Mouse (Mus musculus) embryonic facial prominence, embryonic 11.5 days (tissue): ENCODE data around the gene Rasa2. TPM values are rescaled to one million over a fixed set of nuclear protein-coding genes. Genes with fewer than 3 reads are reported as not detected.
"Not testable (repeated sequence)": the region's sequence is repeated elsewhere in the genome, so short reads cannot be mapped to it uniquely, and the experiment has no call there.

ENCODE experiments used
- ATAC-seq: fragments of 200-750 bp; cut with Nextera tagmentation; replicated peaks from 2 replicates; pipeline ENCODE4 v1.8.0; 2017; ENCODE audit warnings: low read depth; ENCODE audit not compliant: insufficient number of reproducible peaks, low FRiP score, low TSS enrichment
- DNase-seq: peaks from one replicate; pipeline ENCODE4 v3.0.0-alpha.2; 2015; ENCODE audit warnings: low spot score
- H3K27ac ChIP-seq: fragments of 300-500 bp; sonication (generic); replicated peaks from 2 replicates; pipeline ENCODE4 v1.5.1; 2014; ENCODE audit warnings: mild to moderate bottlenecking, low read depth, low read length, control low read depth
- H3K27me3 ChIP-seq: fragments of 300-500 bp; sonication (generic); 2 replicates; pipeline ENCODE4 v1.6.1; 2014; ENCODE audit warnings: mild to moderate bottlenecking, low read length, moderate library complexity, mixed read lengths; ENCODE audit not compliant: control insufficient read depth, insufficient read depth
- H3K36me3 ChIP-seq: fragments of 300-500 bp; sonication (generic); replicated peaks from 2 replicates; pipeline ENCODE4 v1.6.1; 2014; ENCODE audit warnings: low read depth, mild to moderate bottlenecking, low read length, moderate library complexity, mixed read lengths; ENCODE audit not compliant: control insufficient read depth, insufficient read depth
- H3K4me1 ChIP-seq: fragments of 300-500 bp; sonication (generic); 2 replicates; pipeline ENCODE4 v1.6.1; 2014; ENCODE audit warnings: low read length, mixed read lengths; ENCODE audit not compliant: control insufficient read depth, insufficient read depth
- H3K4me2 ChIP-seq: fragments of 300-500 bp; sonication (generic); 2 replicates; pipeline ENCODE4 v1.6.1; 2014; ENCODE audit warnings: low read depth, mild to moderate bottlenecking, control low read depth, low read length, moderate library complexity
- H3K4me3 ChIP-seq: fragments of 300-500 bp; sonication (generic); 2 replicates; pipeline ENCODE4 v1.5.1; 2014; ENCODE audit warnings: low read depth, low read length, control low read depth
- H3K9ac ChIP-seq: fragments of 300-500 bp; sonication (generic); replicated peaks from 2 replicates; pipeline ENCODE4 v1.6.1; 2014; ENCODE audit warnings: mild to moderate bottlenecking, control low read depth, low read length
- H3K9me3 ChIP-seq: fragments of 300-500 bp; sonication (generic); replicated peaks from 2 replicates; pipeline ENCODE4 v1.6.1; 2016; ENCODE audit warnings: mild to moderate bottlenecking, low read length, inconsistent platforms, mixed read lengths; ENCODE audit not compliant: control insufficient read depth
- WGBS: fragments of 180-500 bp; shearing (Covaris S2); extraction: QIAGEN DNeasy Blood & Tissue Kit; methylation state at CpG from one replicate; pipeline ENCODE4 v1.1.7; 2014; 5-methylcytosine and 5-hydroxymethylcytosine counted together
- polyA plus RNA-seq: library from polyadenylated mRNA; unstranded; fragments of >200 nt; fragmentation: Nextera tagmentation; extraction: Ambion mirVana; gene quantifications from 2 replicates; pipeline ENCODE4 v1.2.1, GENCODE M21; 2014

The Rasa2 gene
- polyA plus RNA-seq: 17.2 and 18.3 TPM in 2 replicates

DNA sequence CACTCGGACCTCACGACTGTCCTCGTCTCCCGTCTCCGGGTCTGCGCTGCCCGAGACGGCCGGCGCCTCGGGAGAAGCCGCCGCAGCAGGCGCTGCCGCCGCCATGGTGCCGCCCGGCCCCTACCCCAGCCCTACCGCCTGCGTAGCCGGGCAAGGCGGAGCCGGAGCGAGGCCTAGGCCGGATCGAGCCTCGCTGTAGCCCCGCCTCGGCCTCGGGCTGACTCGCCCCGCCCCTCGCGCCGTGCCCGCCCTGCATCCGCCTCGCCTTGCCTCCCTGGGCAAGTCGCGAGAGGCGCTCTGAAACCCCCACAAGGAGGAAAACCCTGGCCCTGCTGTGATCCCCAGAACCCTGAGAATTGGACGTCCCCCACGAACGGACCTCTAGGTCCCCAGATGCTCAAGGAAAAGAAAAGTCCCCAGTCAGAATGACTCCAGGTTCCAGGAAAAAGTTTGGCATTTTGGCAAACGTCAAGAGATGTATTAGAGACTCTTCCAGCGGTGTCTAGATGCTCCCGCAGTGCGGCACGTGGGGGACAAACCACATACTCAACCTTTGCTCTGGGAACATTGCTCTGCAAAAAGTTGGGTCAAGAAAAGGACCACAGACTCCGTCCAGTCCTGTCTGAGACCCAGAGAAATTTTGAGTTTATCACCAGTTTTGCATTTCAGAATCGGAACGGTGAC is at the start of gene Rasa2:
Rasa2 (minus strand) TSS at position 229 of the 684 bp plus-strand sequence.
- Histone ChIP-seq H3K9me3 (no peaks in the 10 kb centered on the region), H3K36me3 (no peaks in the 10 kb centered on the region), H3K9ac (peak within 1 kb of the TSS; percentile 96), H3K4me1 (peaks cover 3% of the 10 kb centered on the region; the same call in 1 of the 2 replicates), H3K4me3 (peak within 1 kb of the TSS; percentile 91), H3K27me3 (no peaks in the 10 kb centered on the region), H3K4me2 (peak within 1 kb of the TSS; percentile 81), H3K27ac (peak within 1 kb of the TSS; percentile 97)
- 3% methylated on average over 50 of the region's 52 CpGs for WGBS
- DNase-seq: peak; percentile 94
- ATAC-seq: peak; percentile 98

DNA sequence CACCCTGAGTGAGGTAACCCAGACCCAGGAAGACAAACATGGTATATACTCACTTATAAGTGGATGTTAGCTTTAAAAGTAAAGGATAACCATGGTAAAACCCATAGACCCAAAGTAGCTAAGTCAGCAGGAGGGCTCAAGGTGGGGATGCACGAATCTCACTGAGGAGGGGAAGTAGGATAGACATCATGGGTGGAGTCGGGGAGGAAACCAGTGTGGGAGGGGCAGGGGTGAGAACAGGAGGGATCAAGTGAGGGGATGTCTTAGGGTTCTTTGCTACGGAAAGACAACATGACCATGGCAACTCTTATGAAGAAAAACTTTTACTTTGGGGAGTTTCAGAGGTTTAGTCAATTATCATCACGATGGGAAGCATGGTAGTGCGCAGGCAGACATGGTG is 47.2 kb upstream of the Rasa2 start:
- no peak overlapping the region for H3K4me3 ChIP-seq
- H3K36me3 ChIP-seq: no peaks in the 10 kb centered on the region
- H3K9ac ChIP-seq: no peak overlapping the region
- 86% methylated on average over 5 of the region's 5 CpGs for WGBS
- no peaks in the 10 kb centered on the region for H3K4me1 ChIP-seq
- DNase-seq (no peak), ATAC-seq (no peak)
- H3K27me3 ChIP-seq: no peaks in the 10 kb centered on the region
- H3K27ac ChIP-seq: no peak overlapping the region
- no peak overlapping the region for H3K4me2 ChIP-seq
- H3K9me3 ChIP-seq: no peaks in the 10 kb centered on the region

GRCm38 (mm10) chr9:96677711-96678110 is 46.3 kb upstream of the Rasa2 start:
- WGBS: 81% methylated on average over 5 of the region's 5 CpGs
- not testable (repeated sequence) for H3K36me3 ChIP-seq, H3K4me3 ChIP-seq, DNase-seq, H3K9ac ChIP-seq, H3K27ac ChIP-seq, H3K4me2 ChIP-seq, H3K27me3 ChIP-seq, H3K4me1 ChIP-seq, H3K9me3 ChIP-seq, ATAC-seq

GRCm38 (mm10) chr9:96676671-96677070 is 45.3 kb upstream of the Rasa2 start:
- WGBS: 88% methylated on average over 10 of the region's 10 CpGs
- no peak overlapping the region for H3K4me2 ChIP-seq
- no peaks in the 10 kb centered on the region for H3K36me3 ChIP-seq
- no peak for DNase-seq
- no peak overlapping the region for H3K27ac ChIP-seq
- no peaks in the 10 kb centered on the region for H3K4me1 ChIP-seq
- no peaks in the 10 kb centered on the region for H3K27me3 ChIP-seq
- H3K4me3 ChIP-seq: no peak overlapping the region
- H3K9me3 ChIP-seq: no peaks in the 10 kb centered on the region
- ATAC-seq: no peak
- H3K9ac ChIP-seq: no peak overlapping the region

DNA sequence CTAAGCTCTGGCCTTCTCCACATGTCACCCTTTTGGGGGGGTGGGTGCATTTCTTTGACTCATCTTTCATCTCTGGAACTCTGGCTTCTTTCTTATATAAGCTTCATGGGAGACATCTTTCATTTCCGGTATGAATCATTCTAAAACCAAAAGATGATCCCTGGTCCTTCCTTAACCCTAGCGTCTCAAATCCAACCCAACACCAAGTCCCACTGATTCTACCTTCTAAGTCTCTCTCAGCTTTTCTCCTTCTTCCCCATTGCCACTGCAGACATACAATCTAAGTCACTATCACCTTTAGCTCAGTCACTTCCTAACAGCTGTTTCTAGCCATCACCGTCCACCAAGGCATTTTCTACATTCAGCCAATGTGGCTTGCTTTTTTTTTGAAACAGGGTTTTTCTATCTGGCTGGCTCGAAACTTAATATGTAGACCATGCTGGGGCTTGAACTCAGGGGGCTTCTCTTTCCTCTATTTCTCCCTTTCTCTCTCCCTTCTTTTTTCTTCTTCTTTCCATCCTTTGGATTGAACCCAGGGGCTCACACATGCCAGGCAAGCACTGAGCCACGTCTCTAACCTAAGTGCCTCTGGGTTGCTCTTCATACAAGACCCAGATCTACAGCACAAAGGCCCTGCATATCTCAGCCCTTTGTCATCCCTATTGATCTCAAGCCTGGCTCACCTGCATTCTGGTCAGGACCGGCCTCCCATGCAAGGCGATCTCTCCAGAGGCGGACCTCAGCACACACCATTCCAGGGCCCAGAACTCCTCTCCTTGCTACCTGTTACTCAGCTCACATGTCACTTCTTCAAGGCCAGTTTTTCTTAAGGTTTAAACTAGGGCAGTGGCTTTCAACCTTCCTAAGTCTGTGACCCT is 44.6 kb upstream of the Rasa2 start:
- H3K9ac ChIP-seq: no peak overlapping the region
- ATAC-seq: no peak
- H3K27me3 ChIP-seq: no peaks in the 10 kb centered on the region
- WGBS: 83% methylated on average over 8 of the region's 8 CpGs
- no peaks in the 10 kb centered on the region for H3K36me3 ChIP-seq
- DNase-seq: no peak
- no peaks in the 10 kb centered on the region for H3K4me1 ChIP-seq
- H3K4me3 ChIP-seq: no peak overlapping the region
- H3K9me3 ChIP-seq: no peaks in the 10 kb centered on the region
- no peak overlapping the region for H3K4me2 ChIP-seq
- no peak overlapping the region for H3K27ac ChIP-seq

DNA sequence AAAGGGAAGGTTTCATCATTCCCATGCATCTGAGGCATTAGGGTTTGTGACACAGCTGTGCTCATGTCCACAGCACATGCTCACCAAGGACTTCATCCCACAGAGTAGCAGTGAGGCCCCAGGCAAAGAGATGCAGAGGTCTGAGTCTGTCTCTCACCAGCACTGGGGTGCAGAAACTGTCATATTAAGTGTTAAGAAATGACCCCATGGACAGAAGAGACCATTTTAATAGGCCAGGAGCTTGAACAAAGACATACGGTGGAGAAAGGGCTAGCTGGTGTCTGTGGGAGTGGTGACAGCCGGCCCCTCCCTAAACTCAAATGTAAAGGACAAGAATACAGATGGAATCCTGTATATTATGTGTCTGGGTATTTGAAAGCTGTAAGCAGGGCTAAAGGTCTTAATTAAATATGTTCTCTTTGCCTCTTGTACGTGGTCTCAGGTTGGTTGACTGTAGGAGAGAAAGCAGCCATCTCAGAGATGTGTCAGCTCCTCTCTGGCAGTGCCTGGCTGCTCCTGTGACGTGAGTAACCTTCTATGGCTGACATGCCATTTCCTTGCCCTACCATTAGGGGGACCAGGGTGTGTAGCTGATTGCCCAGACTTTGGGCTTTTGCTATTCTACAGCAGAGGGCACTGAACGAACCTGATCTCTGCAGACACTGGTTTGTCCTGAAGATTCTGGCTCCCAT is 43.8 kb upstream of the Rasa2 start:
- Histone ChIP-seq H3K4me2 (no peak overlapping the region), H3K36me3 (no peaks in the 10 kb centered on the region), H3K4me3 (no peak overlapping the region), H3K27ac (no peak overlapping the region), H3K4me1 (no peaks in the 10 kb centered on the region), H3K9ac (no peak overlapping the region), H3K9me3 (no peaks in the 10 kb centered on the region), H3K27me3 (no peaks in the 10 kb centered on the region)
- ATAC-seq (0 out of 2 replicates have a peak, but pooled peaks have one; percentile 15), DNase-seq (peak; percentile 74)
- 39% methylated on average over 5 of the region's 5 CpGs for WGBS

GRCm38 (mm10) chr9:96674301-96674700 is 42.9 kb upstream of the Rasa2 start:
- H3K36me3 ChIP-seq: no peaks in the 10 kb centered on the region
- H3K4me3 ChIP-seq: no peak overlapping the region
- no peak overlapping the region for H3K9ac ChIP-seq
- 86% methylated on average over 8 of the region's 8 CpGs for WGBS
- ATAC-seq (no peak), DNase-seq (no peak)
- H3K4me2 ChIP-seq: no peak overlapping the region
- no peaks in the 10 kb centered on the region for H3K9me3 ChIP-seq
- no peak overlapping the region for H3K27ac ChIP-seq
- 0 out of 2 replicates have a peak, but pooled peaks cover 3% of the 10 kb centered on the region for H3K4me1 ChIP-seq
- H3K27me3 ChIP-seq: no peaks in the 10 kb centered on the region
